Mouse (Mus musculus) kidney, adult 18-20 months (tissue): ENCODE data around the gene Anxa4.
A peak's percentile ranks its signal among the peaks of the same experiment; 100 is the strongest.

Source experiments
- DNase-seq: peaks from one replicate; pipeline ENCODE4 v3.0.0; 2021

Anxa4 gene

DNA sequence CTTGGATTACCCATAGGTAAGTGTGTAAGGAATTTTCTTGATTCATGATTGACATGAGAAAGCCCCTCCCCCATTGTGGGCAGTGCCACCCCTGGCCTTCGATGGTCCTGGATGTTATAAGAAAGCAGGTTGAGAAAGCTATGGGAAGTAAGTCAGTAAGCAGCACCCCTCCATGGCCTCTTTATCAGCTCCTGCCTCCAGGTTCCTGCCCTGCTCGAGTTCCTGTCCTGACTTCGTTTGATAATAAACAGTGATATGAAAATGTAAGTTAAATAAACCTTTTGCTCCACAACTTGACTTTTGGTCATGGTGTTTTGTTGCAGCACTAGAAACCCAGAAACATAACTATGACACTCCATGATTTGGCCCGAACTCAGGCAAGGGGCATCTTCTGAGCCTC, 43.6 kb downstream of the Anxa4 start:
- DNase-seq: no peak

DNA sequence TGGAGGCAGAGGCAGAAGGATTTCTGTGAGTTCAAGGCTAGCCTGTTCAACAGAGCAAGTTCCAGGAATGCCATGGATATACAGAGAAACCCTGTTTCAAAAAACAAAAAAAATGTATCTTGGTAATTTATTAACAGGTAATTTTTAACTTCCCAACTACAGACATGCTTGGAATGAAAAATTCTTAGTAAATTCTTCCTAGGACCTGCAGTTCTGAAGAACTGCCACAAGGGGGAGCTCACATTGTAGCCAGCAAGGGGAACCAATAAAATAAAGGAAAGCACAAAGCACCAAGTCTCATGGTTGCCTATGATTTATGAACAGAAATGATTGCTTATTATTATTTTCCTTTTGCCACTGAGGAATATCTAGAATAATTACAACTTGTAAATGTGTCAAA, 46.2 kb downstream of the Anxa4 start:
- peak; percentile 33 for DNase-seq

DNA sequence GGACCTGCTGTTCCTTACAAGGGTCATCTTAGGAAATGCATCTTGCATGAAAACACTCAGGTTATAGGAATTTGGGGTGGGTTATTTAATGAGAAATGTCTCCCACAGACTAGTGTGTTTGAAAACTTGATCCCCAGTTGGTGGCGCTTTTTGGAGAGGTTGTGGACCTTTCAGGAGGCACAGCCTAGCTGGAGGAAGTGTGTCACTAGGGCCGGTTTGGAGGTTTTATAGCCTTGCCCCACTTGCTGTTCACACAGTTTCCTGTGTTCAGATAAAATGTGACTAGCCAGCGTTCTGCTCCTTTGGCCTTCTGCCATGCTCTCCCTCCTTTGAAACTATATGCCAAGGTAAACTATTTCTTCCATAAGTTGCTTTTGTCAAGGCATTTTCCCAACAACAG, 52.7 kb downstream of the Anxa4 start:
- DNase-seq: no peak

DNA sequence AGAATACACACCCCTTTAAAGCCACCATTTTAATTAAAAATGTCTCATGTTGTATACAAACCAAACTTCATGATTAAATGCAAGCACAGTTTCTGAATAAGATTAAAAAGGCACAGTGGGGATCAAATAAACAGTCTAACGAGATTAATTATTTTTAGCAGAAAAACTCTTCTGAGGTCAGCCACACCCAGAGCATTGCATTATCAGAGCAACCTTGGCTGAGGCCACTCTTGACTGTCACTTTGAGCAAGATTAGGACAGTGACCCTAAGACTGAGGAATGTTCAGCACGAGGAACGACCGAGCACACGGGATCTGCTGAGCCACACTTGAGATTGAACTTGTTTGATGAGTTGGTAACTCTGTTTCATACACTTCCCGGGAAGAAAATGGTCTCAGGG, 56.6 kb downstream of the Anxa4 start:
- DNase-seq: no peak

DNA sequence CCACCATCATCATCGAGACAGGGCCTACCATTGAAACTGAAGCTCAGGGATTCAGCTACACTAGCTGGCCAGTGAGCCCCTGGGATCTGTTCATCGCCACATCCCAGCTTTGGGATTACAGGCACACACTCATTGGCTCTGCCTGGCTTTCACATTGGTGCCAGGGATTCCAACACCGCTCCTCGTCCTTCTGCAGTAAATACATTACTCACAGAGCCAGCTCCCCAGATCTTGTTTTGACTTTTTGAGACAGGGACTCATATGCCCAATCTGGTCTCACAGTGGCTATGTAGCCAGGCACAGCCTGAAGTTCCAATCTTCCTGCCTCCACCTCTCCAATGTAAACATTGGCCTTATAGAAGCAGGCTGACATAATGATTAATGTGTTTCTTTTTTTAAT, 57.1 kb downstream of the Anxa4 start:
- DNase-seq: no peak

DNA sequence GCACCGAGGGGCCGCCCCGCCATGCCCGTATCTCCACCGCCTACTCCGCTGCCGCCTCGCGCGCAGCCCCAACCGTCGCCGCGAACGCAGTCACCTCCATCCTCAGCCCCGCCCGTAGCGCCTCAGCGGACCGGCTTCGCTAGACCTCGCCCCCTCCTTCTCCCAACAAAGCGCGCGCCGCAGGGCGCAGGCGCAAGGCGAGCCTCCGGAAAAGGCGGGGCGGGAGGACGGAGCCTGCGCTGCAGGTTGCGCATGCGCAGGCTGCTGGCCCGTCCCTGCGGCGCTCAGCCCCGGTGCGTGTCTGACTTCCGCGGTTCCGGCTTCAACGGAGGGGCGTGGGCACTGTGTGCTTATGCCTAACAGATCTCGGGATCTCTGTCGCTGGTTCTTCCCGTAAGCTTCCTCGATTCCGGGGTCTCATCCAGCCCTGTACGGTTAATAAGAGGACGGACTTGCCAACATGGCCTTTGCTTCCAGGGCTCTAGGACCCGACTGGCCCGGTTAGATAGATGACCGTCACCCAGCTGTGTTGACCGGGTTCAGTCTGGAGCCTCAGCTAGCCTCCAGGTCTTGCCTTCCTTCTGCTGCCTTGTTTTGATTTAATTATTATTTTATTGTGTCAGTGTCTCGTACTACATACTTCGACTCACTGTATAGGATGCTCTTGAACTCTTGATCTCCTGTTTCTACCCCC, 60.1 kb downstream of the Anxa4 start, which contains the start of gene Gmcl1:
Gmcl1 (minus strand) TSS at position 201 of the 694 bp plus-strand sequence.
- peak; percentile 91 for DNase-seq

DNA sequence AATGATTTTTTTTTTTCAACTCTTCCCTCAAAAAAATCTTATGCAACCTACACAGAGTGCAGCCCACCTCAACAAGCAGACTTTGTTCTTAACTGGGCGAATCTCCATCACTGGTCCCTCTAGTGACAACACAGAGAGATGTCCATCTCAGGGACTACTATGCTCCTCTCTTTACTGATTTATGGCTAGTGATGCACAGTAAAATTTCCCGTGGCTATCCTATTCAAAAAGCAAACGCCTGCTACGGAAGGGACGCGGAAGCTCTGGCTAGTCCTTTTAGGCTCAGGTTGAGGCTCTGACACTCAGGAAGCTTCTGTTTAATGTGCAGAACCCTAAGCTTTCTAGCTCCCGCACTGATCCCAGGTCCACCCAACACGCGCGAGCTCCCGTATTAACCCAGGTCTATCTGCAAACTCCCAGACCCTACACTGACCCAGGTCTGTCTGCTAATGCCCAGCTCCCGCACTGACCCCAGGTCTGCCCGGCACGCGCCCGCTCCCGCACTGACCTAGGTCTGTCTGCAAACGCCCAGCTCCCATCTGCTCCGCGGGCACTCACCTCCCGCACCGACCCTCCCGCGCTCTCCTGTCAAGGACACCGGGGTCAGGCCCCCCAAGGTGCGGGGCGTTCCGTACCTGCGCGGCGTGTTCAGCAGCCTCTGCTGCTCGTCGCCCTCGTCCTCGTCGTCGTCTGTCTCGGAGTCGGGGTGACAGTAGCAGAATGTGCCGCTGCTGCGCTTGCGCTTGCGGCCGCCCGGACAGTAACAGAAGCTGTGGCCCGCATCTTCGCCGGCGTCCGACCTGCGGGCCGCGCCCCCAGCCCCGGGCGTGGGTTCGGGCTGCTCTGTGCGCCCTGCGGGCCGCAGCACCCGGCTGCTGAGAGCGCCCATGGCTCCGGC, 60.9 kb downstream of the Anxa4 start:
- DNase-seq: no peak

DNA sequence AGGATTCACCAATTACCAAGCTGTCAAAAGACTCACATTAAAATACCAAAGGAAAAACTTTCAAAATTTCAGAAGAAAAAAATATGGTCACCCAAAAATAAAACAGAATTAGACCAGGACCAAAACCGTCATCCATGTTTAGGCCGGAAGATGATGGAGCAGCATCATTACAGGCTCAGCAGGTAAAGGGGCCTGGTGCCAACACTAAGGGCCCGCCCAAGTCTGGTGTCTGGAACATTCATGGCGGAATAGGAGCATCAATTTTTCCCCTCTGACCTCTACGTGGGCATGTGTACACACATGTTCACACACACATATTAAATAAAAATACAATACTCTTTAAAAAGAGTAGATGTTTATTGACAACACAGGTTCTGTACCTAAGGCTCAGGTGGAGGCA, 64.7 kb downstream of the Anxa4 start:
- DNase-seq: no peak

DNA sequence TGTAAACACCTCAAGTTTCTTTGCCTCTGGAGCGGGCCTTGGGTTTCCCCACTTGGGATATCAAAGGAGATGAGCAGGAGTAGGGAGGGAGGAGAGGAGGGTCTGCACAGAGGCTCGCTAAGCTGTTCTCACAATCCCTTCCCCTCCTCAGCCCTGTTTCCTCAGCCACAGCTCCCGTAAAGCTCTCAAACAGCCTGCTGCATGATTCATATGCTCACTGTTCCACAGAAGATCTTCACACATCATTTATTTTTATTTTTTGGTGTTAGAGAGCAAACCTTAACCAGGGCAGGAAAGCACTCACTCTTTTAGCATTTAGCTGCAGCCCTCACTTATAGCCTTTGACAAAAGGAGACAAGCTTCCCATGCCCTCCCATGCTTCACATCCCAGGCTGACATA, 71.4 kb downstream of the Anxa4 start:
- DNase-seq: no peak

DNA sequence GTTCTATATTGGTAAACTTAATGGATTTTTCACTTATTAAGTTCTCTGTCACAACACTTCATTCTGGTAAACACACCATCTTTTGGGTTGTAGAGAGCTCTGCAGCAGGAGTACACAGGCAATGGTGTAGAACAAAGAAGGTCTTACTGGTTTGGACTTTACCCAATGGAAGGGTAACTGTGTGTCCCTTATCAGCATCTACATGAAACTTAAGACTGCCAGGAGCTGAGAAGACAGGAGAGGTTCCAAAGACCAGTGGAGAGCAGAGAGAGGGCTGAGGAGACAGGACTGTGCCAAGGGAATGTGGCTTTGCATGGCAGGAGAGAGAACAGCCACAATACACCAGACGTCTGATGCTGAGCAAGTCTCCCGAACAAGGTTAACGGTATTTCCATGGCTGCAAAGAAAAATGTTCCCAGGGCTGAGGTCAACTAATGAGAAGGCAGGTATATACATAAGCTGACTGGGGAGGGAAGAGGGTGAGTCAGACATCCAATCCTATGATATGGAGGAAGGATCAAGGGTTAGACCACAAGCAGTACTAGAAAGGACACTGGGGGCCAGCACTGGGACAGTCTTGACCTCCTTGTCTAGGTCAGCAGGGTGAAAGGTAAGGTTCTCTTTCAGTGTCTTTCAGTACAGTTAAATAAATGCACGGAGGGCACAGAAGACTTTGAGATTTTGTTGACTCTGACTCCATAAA, 85.2 kb downstream of the Anxa4 start:
- DNase-seq: no peak

DNA sequence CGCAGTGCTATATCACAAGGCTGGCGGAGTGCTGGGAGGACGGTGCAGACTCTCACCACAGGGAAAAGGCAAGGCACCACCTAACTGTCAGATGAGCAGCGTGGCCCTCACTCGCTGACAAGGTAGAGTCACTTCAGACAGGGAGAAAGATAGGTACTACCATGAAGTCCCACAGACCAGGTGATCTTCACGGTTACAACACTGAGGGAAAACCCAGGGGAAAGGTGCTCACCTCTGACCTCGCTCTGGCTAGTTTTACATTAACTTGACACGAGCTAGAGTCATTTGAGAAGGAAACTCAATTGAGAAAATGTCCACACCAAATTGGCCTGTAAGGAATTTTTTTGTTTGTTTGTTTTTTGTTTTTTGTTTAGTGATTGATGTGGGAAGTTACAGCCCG, 90.8 kb downstream of the Anxa4 start:
- DNase-seq: peak; percentile 11

DNA sequence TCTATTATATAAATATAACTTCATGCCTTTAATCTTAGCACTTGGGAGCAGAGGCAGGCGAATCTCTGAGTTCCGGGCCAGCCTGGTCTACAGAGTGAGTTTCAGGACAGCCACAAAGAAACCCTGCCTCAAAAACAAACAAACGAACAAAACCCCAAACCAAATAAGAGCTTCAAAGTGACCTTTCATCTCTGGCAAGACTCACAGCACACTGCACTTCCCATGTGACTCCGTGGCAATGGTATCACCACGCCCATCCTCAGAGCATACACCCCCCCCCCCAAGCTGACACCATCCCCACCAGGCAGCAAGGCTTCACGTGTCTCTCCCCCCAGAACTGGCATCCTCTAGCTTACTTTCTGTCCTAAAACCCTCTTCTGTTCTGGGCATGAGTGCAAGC, 95.5 kb downstream of the Anxa4 start:
- no peak for DNase-seq

DNA sequence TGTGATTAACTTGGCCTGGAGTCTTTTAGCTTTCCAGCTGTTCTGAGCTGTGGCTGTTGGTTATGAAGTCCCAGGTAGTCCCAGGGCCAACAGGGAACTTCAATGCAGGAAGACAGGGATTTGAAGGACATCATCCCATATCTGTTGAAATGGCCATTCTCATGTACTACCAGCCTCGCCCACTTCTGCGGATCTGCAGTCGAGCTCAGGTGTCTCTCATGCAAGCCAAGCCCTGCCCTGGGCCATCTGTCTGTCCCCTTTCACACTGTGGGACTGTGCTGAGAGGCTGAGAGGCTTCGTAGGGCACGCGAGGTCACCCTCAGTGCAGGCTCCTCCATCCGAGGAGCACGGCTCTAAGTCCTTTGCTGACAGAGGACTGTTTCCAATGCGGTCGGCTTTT, 97.2 kb downstream of the Anxa4 start:
- no peak for DNase-seq

DNA sequence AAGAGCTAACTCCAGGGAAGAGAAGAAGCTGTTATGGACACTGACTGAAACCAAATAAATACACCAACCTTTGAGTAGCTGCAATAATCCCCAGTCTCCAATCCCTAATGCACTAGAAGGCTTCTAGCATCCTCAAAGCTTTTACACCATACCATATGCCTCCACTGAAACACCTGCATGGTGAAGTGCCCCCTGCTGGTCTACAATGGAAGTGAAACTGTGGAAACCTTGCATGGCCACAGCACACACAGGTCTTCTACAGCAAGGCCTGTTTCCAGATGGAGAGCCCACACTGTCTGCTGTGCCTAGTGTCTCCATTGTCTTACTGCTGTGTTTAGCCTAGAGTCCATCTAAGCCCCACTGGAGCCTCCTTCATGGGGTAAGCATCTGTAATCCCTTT, 98.9 kb downstream of the Anxa4 start:
- peak; percentile 73 for DNase-seq

DNA sequence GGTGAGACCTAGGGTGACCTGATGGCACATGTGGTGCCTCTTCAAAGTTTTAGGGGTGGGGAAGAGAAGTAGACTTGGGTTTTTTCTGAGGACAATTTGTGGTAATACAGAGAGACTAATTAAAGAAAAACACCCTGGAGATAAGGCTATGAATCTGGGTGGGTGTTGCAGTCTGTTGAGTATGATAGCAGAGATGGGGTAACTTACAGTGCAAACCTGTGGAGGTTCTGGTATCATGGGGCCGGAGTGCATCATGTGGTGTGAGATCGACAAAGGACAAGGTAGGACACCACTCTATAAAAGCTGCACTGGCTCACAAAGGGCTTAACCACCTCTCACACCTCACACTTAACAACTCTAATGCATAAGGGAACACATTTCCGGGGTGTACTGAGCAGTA, 103.7 kb downstream of the Anxa4 start:
- no peak for DNase-seq

DNA sequence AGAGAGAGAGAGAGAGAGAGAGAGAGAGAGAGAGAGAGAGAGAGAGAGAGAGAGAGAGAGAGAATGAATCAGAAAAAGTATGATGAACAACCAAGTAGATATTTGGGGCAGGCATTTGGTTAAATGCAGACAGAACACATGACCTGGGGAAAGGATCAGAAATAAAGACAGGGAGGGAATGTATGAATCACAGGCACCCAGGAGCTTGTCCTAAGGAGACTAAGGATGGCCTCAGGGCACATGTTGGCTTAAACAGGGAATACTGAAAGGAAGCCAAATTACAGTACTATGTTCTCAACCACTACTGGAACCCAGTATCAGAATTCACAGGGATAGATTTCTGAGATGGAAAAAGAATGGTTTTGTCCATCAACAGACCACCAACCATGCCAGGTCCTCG, 106.4 kb downstream of the Anxa4 start:
- DNase-seq: no peak
